Mouse (Mus musculus) effector memory CD4-positive, alpha-beta T cell, adult 5 months (primary cell): ENCODE data around the gene Polr2e. TPM values are rescaled to one million over a fixed set of nuclear protein-coding genes. Genes with fewer than 3 reads are reported as not detected.

Source experiments
- polyA plus RNA-seq: library from polyadenylated mRNA; unstranded; fragments of 100-300 nt; shearing (Covaris generic); gene quantifications from one replicate; pipeline ENCODE4 v1.2.1, GENCODE M21; 2017

Gene Polr2e
- 112 TPM for polyA plus RNA-seq

DNA sequence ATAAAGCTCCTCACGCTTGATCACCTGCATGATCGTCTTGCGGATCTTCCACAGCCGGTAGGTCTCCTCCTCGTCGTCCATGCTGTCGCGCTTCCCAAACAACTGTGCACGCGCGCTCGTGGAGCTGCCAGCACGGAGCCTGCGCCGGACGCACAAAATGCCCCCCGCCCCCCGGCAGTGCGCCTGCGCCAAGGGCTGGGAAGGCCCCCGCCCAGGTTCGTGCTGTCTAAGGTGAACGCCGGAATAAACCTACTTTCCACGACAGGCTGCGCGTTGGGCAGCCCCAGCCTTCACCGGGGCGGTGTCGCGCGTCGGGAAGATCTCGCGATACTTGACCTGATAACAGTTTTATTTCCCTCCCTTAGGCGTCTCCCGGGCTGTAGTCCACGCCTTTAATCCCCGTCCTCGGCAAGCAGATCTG, at the start of gene Polr2e:
Polr2e (minus strand) TSS at position 237 of the 421 bp plus-strand sequence.

GRCm38 (mm10) chr10:80047041-80047565, 7.5 kb upstream of the Polr2e start, which contains the start of gene Gpx4:
TSS of gene Gpx4 (plus strand) at chr10:80047166.

GRCm38 (mm10) chr10:80016511-80016910, 23.1 kb downstream of the Polr2e start, which contains the start of gene Arhgap45:
TSS of gene Arhgap45 (plus strand) at chr10:80016653.

DNA sequence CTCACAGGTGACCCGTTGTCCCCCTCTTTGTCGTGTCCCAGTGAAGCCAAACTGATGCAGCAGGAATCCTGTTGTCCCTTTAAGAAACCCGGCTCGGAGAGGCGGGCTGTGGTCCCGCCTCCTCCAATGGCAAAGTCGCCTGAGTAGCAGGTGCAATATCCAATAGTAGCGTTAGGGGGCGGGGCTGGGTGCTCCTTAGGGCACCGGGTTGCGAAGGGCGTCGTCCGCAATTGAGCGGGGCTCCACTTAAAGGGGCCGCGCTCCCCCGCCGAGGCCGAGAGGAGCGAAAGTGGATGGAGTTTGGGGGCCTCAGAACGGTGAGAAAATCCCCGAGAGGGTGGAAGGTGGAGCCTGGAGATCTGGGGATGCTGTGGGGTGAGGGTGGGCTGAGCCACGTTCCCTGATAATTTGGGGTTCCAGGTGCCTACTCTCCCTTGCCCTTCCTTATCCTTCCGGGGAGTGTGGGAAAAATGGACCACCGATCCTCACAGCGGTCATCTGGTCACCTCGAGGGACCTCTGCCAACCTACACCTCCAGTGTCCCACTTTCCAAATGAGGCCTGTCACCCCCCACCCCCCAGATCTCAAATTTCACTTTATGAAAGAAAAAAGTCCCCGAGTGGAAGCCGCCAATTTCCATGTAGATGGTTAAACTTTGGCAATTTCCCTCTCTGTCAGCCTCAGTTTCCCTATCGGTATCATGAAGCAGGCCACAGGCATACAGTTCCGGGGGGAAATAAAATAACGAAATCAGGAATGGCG, 43.1 kb downstream of the Polr2e start, which contains the start of gene Abca7:
Abca7 (plus strand) TSS at position 223 of the 762 bp plus-strand sequence.

GRCm38 (mm10) chr10:79988506-79989271, 50.9 kb downstream of the Polr2e start, which contains the start of gene Cnn2:
TSS of gene Cnn2 (plus strand) at chr10:79988584.

Other genes with a start within 250 kb of the Polr2e start
- not detected for gene Prss57, start 248.8 kb downstream of the Polr2e start, polyA plus RNA-seq
- 3.5 TPM for gene Palm, start 246.2 kb downstream of the Polr2e start, polyA plus RNA-seq
- gene Misp, start 218.8 kb downstream of the Polr2e start, polyA plus RNA-seq, result not detected
- 555 TPM for gene Ptbp1, start 185.4 kb downstream of the Polr2e start, polyA plus RNA-seq
- gene Prtn3, start 165.3 kb downstream of the Polr2e start, polyA plus RNA-seq, result not detected
- gene Plppr3, start 165.2 kb downstream of the Polr2e start, polyA plus RNA-seq, result 11.3 TPM
- not detected for gene Elane, start 153.5 kb downstream of the Polr2e start, polyA plus RNA-seq
- gene Cfd, start 148.9 kb downstream of the Polr2e start, polyA plus RNA-seq, result not detected
- 31.9 TPM for gene Med16, start 130.9 kb downstream of the Polr2e start, polyA plus RNA-seq
- 11.6 TPM for gene Gm26602, start 128.9 kb downstream of the Polr2e start, polyA plus RNA-seq
- gene Kiss1r, start 122.8 kb downstream of the Polr2e start, polyA plus RNA-seq, result 0.26 TPM
- gene R3hdm4, start 118.6 kb downstream of the Polr2e start, polyA plus RNA-seq, result 113 TPM
- 10.6 TPM for gene Arid3a, start 112.8 kb downstream of the Polr2e start, polyA plus RNA-seq
- 55.5 TPM for gene Wdr18, start 79.6 kb downstream of the Polr2e start, polyA plus RNA-seq
- not detected for gene Grin3b, start 69.1 kb downstream of the Polr2e start, polyA plus RNA-seq
- 28.1 TPM for gene Tmem259, start 55.5 kb downstream of the Polr2e start, polyA plus RNA-seq
- 501 TPM for gene Cnn2, start 51.2 kb downstream of the Polr2e start, polyA plus RNA-seq
- 52.9 TPM for gene Abca7, start 43.3 kb downstream of the Polr2e start, polyA plus RNA-seq
- 733 TPM for gene Arhgap45, start 23.1 kb downstream of the Polr2e start, polyA plus RNA-seq
- 368 TPM for gene Gpx4, start 7.4 kb upstream of the Polr2e start, polyA plus RNA-seq
- gene Sbno2, start 65.8 kb upstream of the Polr2e start, polyA plus RNA-seq, result 62.6 TPM
- gene Stk11, start 76.0 kb upstream of the Polr2e start, polyA plus RNA-seq, result 79.3 TPM
- 431 TPM for gene Atp5d, start 98.8 kb upstream of the Polr2e start, polyA plus RNA-seq
- 18.9 TPM for gene Cbarp, start 101.0 kb upstream of the Polr2e start, polyA plus RNA-seq
- gene Midn, start 108.5 kb upstream of the Polr2e start, polyA plus RNA-seq, result 7.3 TPM
- 244 TPM for gene Cirbp, start 126.2 kb upstream of the Polr2e start, polyA plus RNA-seq
- 17.4 TPM for gene 1600002K03Rik, start 133.1 kb upstream of the Polr2e start, polyA plus RNA-seq
- not detected for gene Efna2, start 139.7 kb upstream of the Polr2e start, polyA plus RNA-seq
- gene Mum1, start 186.6 kb upstream of the Polr2e start, polyA plus RNA-seq, result 75.3 TPM
- 146 TPM for gene Ndufs7, start 209.3 kb upstream of the Polr2e start, polyA plus RNA-seq
- 0.39 TPM for gene Gamt, start 221.2 kb upstream of the Polr2e start, polyA plus RNA-seq
- 91.1 TPM for gene Dazap1, start 221.7 kb upstream of the Polr2e start, polyA plus RNA-seq